Mouse (Mus musculus) liver, postnatal 0 days (tissue): ENCODE data around the gene Msi2. TPM values are rescaled to one million over a fixed set of nuclear protein-coding genes. Genes with fewer than 3 reads are reported as not detected.

Experiments
- ATAC-seq: fragments of 200-750 bp; cut with Nextera tagmentation; 2 replicates; pipeline ENCODE4 v1.8.0; 2017; ENCODE audit warnings: mild to moderate bottlenecking, moderate library complexity
- DNase-seq: peaks from one replicate; pipeline ENCODE4 v3.0.0-alpha.2; 2016
- H3K27ac ChIP-seq: fragments of 300-500 bp; sonication (generic); 2 replicates; pipeline ENCODE4 v1.5.1; 2014; ENCODE audit warnings: antibody characterized with exemption, moderate library complexity, mild to moderate bottlenecking, low read depth
- H3K27me3 ChIP-seq: fragments of 300-500 bp; sonication (generic); 2 replicates; pipeline ENCODE4 v1.6.1; 2014; ENCODE audit warnings: low read length, control low read depth, mixed read lengths; ENCODE audit not compliant: insufficient read depth
- H3K36me3 ChIP-seq: fragments of 300-500 bp; sonication (generic); replicated peaks from 2 replicates; pipeline ENCODE4 v1.6.1; 2014; ENCODE audit warnings: mild to moderate bottlenecking, control low read depth, low read length, moderate library complexity, mixed read lengths; ENCODE audit not compliant: insufficient read depth
- H3K4me1 ChIP-seq: fragments of 300-500 bp; sonication (generic); 2 replicates; pipeline ENCODE4 v1.6.1; 2014; ENCODE audit warnings: antibody characterized with exemption, mild to moderate bottlenecking, control low read depth; ENCODE audit not compliant: insufficient read depth
- H3K4me2 ChIP-seq: fragments of 300-500 bp; sonication (generic); 2 replicates; pipeline ENCODE4 v1.6.1; 2014; ENCODE audit warnings: low read depth, mild to moderate bottlenecking, low read length, moderate library complexity, mixed read lengths
- H3K4me3 ChIP-seq: fragments of 300-500 bp; sonication (generic); 2 replicates; pipeline ENCODE4 v1.5.1; 2014; ENCODE audit warnings: low read depth, low read length
- H3K9ac ChIP-seq: fragments of 300-500 bp; sonication (generic); replicated peaks from 2 replicates; pipeline ENCODE4 v1.6.1; 2014; ENCODE audit warnings: mild to moderate bottlenecking, moderate library complexity
- H3K9me3 ChIP-seq: fragments of 300-500 bp; sonication (generic); 2 replicates; pipeline ENCODE4 v1.6.1; 2016; ENCODE audit warnings: mild to moderate bottlenecking, control low read depth, low read length, mixed read lengths
- CTCF ChIP-seq: sonication (generic); IDR thresholded peaks from 2 replicates; pipeline ENCODE4 v1.5.1; 2016; ENCODE audit warnings: antibody characterized with exemption, low read depth
- EP300 ChIP-seq: IDR thresholded peaks from 2 replicates; pipeline ENCODE4 v1.6.1; 2016; ENCODE audit warnings: antibody characterized with exemption, low read depth, mild to moderate bottlenecking
- WGBS: fragments of 180-500 bp; shearing (Covaris S2); extraction: QIAGEN DNeasy Blood & Tissue Kit; methylation state at CpG from one replicate; pipeline ENCODE4 v1.1.7; 2014; ENCODE audit not compliant: insufficient replicate concordance; 5-methylcytosine and 5-hydroxymethylcytosine counted together
- polyA plus RNA-seq: library from polyadenylated mRNA; unstranded; fragments of >200 nt; fragmentation: Nextera tagmentation; extraction: Ambion mirVana; gene quantifications from 2 replicates; pipeline ENCODE4 v1.2.1, GENCODE M21; 2015

Msi2 gene
- polyA plus RNA-seq, 1 experiment from 2014 or later: 3.7 TPM

GRCm38 (mm10) chr11:88638936-88639542, 79.3 kb downstream of the Msi2 start:
- no peaks in the 10 kb centered on the region for H3K27me3 ChIP-seq
- H3K9me3 ChIP-seq: no peaks in the 10 kb centered on the region
- no peak for DNase-seq
- ATAC-seq: no peak
- H3K4me2 ChIP-seq: no peak overlapping the region
- TF ChIP-seq CTCF: no peak
- TF ChIP-seq EP300: no peak
- H3K4me3 ChIP-seq: no peak overlapping the region
- H3K27ac ChIP-seq: no peak overlapping the region
- WGBS: 78% methylated on average over 6 of the region's 6 CpGs
- no peak overlapping the region for H3K9ac ChIP-seq
- no peaks in the 10 kb centered on the region for H3K36me3 ChIP-seq
- H3K4me1 ChIP-seq: peaks cover 11% of the 10 kb centered on the region

DNA sequence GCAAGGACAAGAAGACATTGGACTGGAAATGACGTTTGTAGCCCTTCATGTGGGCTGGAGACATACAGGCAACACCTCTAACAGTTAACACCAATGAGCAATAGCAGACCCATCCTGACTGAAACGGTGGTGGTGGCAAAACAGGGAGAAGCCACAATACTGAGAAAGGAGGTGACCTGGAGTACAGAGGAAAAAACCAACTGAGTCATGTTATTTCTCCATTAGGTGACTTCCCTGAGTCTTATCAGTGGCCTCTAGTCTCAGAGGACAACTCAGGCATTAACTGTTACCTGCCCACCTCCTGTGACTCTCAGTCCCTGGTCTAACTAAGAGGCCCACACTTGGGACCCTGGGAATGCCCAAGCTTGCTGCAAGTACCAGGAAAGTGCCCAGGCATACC, 80.1 kb downstream of the Msi2 start:
- no peaks in the 10 kb centered on the region for H3K36me3 ChIP-seq
- no peak overlapping the region for H3K4me3 ChIP-seq
- H3K9me3 ChIP-seq: no peaks in the 10 kb centered on the region
- no peaks in the 10 kb centered on the region for H3K27me3 ChIP-seq
- WGBS: 34% methylated on average over 2 of the region's 2 CpGs
- DNase-seq: no peak
- peaks cover 7% of the 10 kb centered on the region for H3K4me1 ChIP-seq
- no peak overlapping the region for H3K4me2 ChIP-seq
- H3K9ac ChIP-seq: no peak overlapping the region
- no peak for TF ChIP-seq EP300
- no peak for TF ChIP-seq CTCF
- H3K27ac ChIP-seq: no peak overlapping the region
- ATAC-seq: no peak

DNA sequence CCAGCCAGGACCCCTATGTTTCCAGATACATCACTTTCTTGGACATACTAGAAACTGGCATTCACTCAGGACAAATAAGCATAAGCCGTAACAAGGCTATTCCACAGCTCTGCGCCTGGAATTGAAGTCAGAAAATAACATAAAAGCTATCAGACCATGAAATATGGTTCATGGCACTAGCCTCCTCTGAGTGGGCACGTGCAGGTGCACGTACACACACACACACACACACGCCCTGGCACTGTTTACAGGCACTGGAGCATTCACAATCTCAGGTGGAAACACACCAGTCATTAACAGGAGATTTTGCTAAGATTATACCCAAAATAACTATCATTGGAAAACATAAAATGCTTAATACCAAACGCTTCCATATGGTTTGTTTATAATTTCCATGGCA, 81.4 kb downstream of the Msi2 start:
- Histone ChIP-seq H3K4me1 (peaks cover 10% of the 10 kb centered on the region), H3K36me3 (no peaks in the 10 kb centered on the region), H3K9me3 (no peaks in the 10 kb centered on the region), H3K27me3 (no peaks in the 10 kb centered on the region), H3K9ac (no peak overlapping the region), H3K27ac (no peak overlapping the region), H3K4me3 (no peak overlapping the region), H3K4me2 (no peak overlapping the region)
- 80% methylated on average over 6 of the region's 6 CpGs for WGBS
- DNase-seq (no peak), ATAC-seq (no peak)
- TF ChIP-seq CTCF (no peak), EP300 (no peak)

GRCm38 (mm10) chr11:88636319-88636718, 82.0 kb downstream of the Msi2 start:
- no peak for ATAC-seq
- no peaks in the 10 kb centered on the region for H3K9me3 ChIP-seq
- no peak overlapping the region for H3K9ac ChIP-seq
- H3K4me3 ChIP-seq: no peak overlapping the region
- no peak for TF ChIP-seq CTCF
- no peak for TF ChIP-seq EP300
- no peak overlapping the region for H3K27ac ChIP-seq
- 82% methylated on average over 5 of the region's 5 CpGs for WGBS
- no peak for DNase-seq
- no peaks in the 10 kb centered on the region for H3K36me3 ChIP-seq
- no peaks in the 10 kb centered on the region for H3K27me3 ChIP-seq
- no peak overlapping the region for H3K4me2 ChIP-seq
- peaks cover 13% of the 10 kb centered on the region for H3K4me1 ChIP-seq

DNA sequence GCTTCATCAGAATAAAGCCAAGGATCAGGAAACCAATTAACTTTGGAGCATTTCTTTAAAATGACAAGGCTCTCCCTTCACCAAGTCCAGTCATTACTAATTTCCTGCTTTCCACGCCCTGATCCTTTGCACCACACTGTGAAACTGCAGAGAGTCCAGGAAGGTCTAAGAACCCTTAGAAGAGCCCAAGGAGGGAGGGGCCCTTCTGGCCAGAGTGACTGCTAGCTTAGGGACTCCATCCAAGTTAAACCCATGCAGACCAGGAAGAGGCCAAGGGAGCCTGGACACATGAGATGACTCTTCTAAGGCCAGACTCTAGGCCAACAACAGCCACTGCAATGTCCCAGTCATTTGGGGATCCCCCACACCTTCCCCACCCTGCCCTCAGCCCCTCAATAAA, 83.7 kb downstream of the Msi2 start:
- no peak for ATAC-seq
- Histone ChIP-seq H3K27ac (no peak overlapping the region), H3K4me3 (no peak overlapping the region), H3K4me2 (no peak overlapping the region), H3K27me3 (no peaks in the 10 kb centered on the region), H3K9ac (no peak overlapping the region), H3K4me1 (peaks cover 19% of the 10 kb centered on the region), H3K36me3 (no peaks in the 10 kb centered on the region), H3K9me3 (no peaks in the 10 kb centered on the region)
- no peak for DNase-seq
- 71% methylated on average over 1 of the region's 1 CpGs for WGBS
- TF ChIP-seq CTCF: no peak
- TF ChIP-seq EP300: no peak

GRCm38 (mm10) chr11:88631932-88632230, 86.4 kb downstream of the Msi2 start:
- ATAC-seq (no peak), DNase-seq (no peak)
- Histone ChIP-seq H3K27ac (no peak overlapping the region), H3K36me3 (no peaks in the 10 kb centered on the region), H3K9me3 (no peaks in the 10 kb centered on the region), H3K4me2 (0 out of 2 replicates have a peak overlapping the region, but pooled peaks have one; percentile 28), H3K27me3 (no peaks in the 10 kb centered on the region), H3K9ac (no peak overlapping the region), H3K4me1 (peaks cover 27% of the 10 kb centered on the region; the same call in 1 of the 2 replicates), H3K4me3 (no peak overlapping the region)
- 48% methylated on average over 3 of the region's 3 CpGs for WGBS
- TF ChIP-seq CTCF: no peak
- TF ChIP-seq EP300: no peak
